Mouse (Mus musculus) stomach, postnatal 0 days (tissue): ENCODE results near the gene Larp7. TPM values are rescaled to one million over a fixed set of nuclear protein-coding genes. Genes with fewer than 3 reads are reported as not detected.

Experiments used
- ATAC-seq: fragments of 200-750 bp; cut with Nextera tagmentation; 2 replicates; pipeline ENCODE4 v1.8.0; 2017; ENCODE audit not compliant: low FRiP score, low TSS enrichment
- DNase-seq: peaks from one replicate; pipeline ENCODE4 v3.0.0-alpha.2; 2016; ENCODE audit warnings: low spot score
- H3K27ac ChIP-seq: fragments of 300-500 bp; sonication (generic); replicated peaks from 2 replicates; pipeline ENCODE4 v1.5.1; 2014; ENCODE audit warnings: mild to moderate bottlenecking, control low read depth
- H3K27me3 ChIP-seq: fragments of 300-500 bp; sonication (generic); 2 replicates; pipeline ENCODE4 v1.6.1; 2014; ENCODE audit warnings: low read length; ENCODE audit not compliant: control insufficient read depth, insufficient read depth
- H3K36me3 ChIP-seq: fragments of 300-500 bp; sonication (generic); 2 replicates; pipeline ENCODE4 v1.6.1; 2014; ENCODE audit warnings: low read length, mixed read lengths; ENCODE audit not compliant: control insufficient read depth, insufficient read depth
- H3K4me1 ChIP-seq: fragments of 300-500 bp; sonication (generic); replicated peaks from 2 replicates; pipeline ENCODE4 v1.6.1; 2014; ENCODE audit warnings: antibody characterized with exemption; ENCODE audit not compliant: control insufficient read depth, insufficient read depth
- H3K4me2 ChIP-seq: fragments of 300-500 bp; sonication (generic); replicated peaks from 2 replicates; pipeline ENCODE4 v1.6.1; 2014; ENCODE audit warnings: low read depth, mild to moderate bottlenecking, control low read depth, moderate library complexity
- H3K4me3 ChIP-seq: fragments of 300-500 bp; sonication (generic); 2 replicates; pipeline ENCODE4 v1.5.1; 2014; ENCODE audit warnings: low read depth, low read length, control low read depth
- H3K9ac ChIP-seq: fragments of 300-500 bp; sonication (generic); 2 replicates; pipeline ENCODE4 v1.6.1; 2014; ENCODE audit warnings: mild to moderate bottlenecking, low read length, control low read depth, mixed read lengths
- H3K9me3 ChIP-seq: fragments of 300-500 bp; sonication (generic); 2 replicates; pipeline ENCODE4 v1.6.1; 2016; ENCODE audit warnings: low read length; ENCODE audit not compliant: control insufficient read depth
- CTCF ChIP-seq: IDR thresholded peaks from 2 replicates; pipeline ENCODE4 v1.5.1; 2016; ENCODE audit warnings: antibody characterized with exemption, low read depth, mild to moderate bottlenecking, moderate library complexity
- EP300 ChIP-seq: optimal IDR thresholded peaks from 2 replicates; pipeline ENCODE3; 2016; ENCODE audit warnings: antibody characterized with exemption
- WGBS: fragments of 180-500 bp; shearing (Covaris S2); extraction: QIAGEN DNeasy Blood & Tissue Kit; methylation state at CpG from one replicate; pipeline ENCODE4 v1.1.7; 2014; 5-methylcytosine and 5-hydroxymethylcytosine counted together
- polyA plus RNA-seq: library from polyadenylated mRNA; unstranded; fragments of >200 nt; fragmentation: Nextera tagmentation; extraction: Ambion mirVana; gene quantifications from 2 replicates; pipeline ENCODE4 v1.2.1, GENCODE M21; 2015

The Larp7 gene
- polyA plus RNA-seq, 1 experiment from 2014 or later: 23.3 TPM

- H3K9ac ChIP-seq: no peak overlapping the region
- no peak overlapping the region for H3K4me2 ChIP-seq
- H3K4me3 ChIP-seq: no peak overlapping the region
- TF ChIP-seq CTCF (peak; percentile 23), EP300 (no peak)
- ATAC-seq (no peak), DNase-seq (no peak)
- no peaks in the 10 kb centered on the region for H3K9me3 ChIP-seq
- WGBS: 44% methylated on average over 10 of the region's 10 CpGs
- no peaks in the 10 kb centered on the region for H3K27me3 ChIP-seq
- H3K36me3 ChIP-seq: no peaks in the 10 kb centered on the region
- no peak overlapping the region for H3K27ac ChIP-seq
- H3K4me1 ChIP-seq: no peaks in the 10 kb centered on the region
Measured at GRCm38 (mm10) chr3:127521156-127521555, 32.0 kb downstream of the Larp7 start.

GRCm38 (mm10) chr3:127520300-127520699 is 32.8 kb downstream of the Larp7 start:
- Histone ChIP-seq H3K4me1 (no peaks in the 10 kb centered on the region), H3K4me3 (no peak overlapping the region), H3K9me3 (no peaks in the 10 kb centered on the region), H3K27ac (no peak overlapping the region), H3K27me3 (no peaks in the 10 kb centered on the region), H3K36me3 (no peaks in the 10 kb centered on the region), H3K4me2 (no peak overlapping the region), H3K9ac (no peak overlapping the region)
- DNase-seq (no peak), ATAC-seq (no peak)
- TF ChIP-seq CTCF (no peak), EP300 (no peak)
- 70% methylated on average over 6 of the region's 6 CpGs for WGBS

GRCm38 (mm10) chr3:127515251-127515650 is 37.9 kb downstream of the Larp7 start:
- Histone ChIP-seq H3K27ac (no peak overlapping the region), H3K4me3 (no peak overlapping the region), H3K4me1 (no peaks in the 10 kb centered on the region), H3K9ac (no peak overlapping the region), H3K9me3 (no peaks in the 10 kb centered on the region), H3K27me3 (no peaks in the 10 kb centered on the region), H3K4me2 (no peak overlapping the region), H3K36me3 (no peaks in the 10 kb centered on the region)
- no peak for ATAC-seq
- TF ChIP-seq EP300: no peak
- no peak for TF ChIP-seq CTCF
- WGBS: 86% methylated on average over 1 of the region's 1 CpGs
- DNase-seq: no peak

- 82% methylated on average over 2 of the region's 2 CpGs for WGBS
- TF ChIP-seq CTCF: no peak
- TF ChIP-seq EP300: no peak
- H3K36me3 ChIP-seq: no peaks in the 10 kb centered on the region
- DNase-seq (no peak), ATAC-seq (no peak)
- no peak overlapping the region for H3K9ac ChIP-seq
- H3K27me3 ChIP-seq: no peaks in the 10 kb centered on the region
- no peaks in the 10 kb centered on the region for H3K4me1 ChIP-seq
- no peak overlapping the region for H3K27ac ChIP-seq
- no peak overlapping the region for H3K4me3 ChIP-seq
- no peak overlapping the region for H3K4me2 ChIP-seq
- H3K9me3 ChIP-seq: no peaks in the 10 kb centered on the region
Measured at GRCm38 (mm10) chr3:127513699-127514098, 39.5 kb downstream of the Larp7 start.

GRCm38 (mm10) chr3:127512794-127513335 is 40.3 kb downstream of the Larp7 start:
- H3K27me3 ChIP-seq: no peaks in the 10 kb centered on the region
- no peak overlapping the region for H3K27ac ChIP-seq
- no peak overlapping the region for H3K4me2 ChIP-seq
- no peak overlapping the region for H3K4me3 ChIP-seq
- TF ChIP-seq CTCF (no peak), EP300 (no peak)
- DNase-seq (no peak), ATAC-seq (no peak)
- 78% methylated on average over 15 of the region's 15 CpGs for WGBS
- H3K9me3 ChIP-seq: no peaks in the 10 kb centered on the region
- no peak overlapping the region for H3K9ac ChIP-seq
- no peaks in the 10 kb centered on the region for H3K4me1 ChIP-seq
- no peaks in the 10 kb centered on the region for H3K36me3 ChIP-seq

GRCm38 (mm10) chr3:127511786-127512746 is 41.1 kb downstream of the Larp7 start:
- no peaks in the 10 kb centered on the region for H3K27me3 ChIP-seq
- H3K27ac ChIP-seq: no peak overlapping the region
- TF ChIP-seq CTCF: no peak
- TF ChIP-seq EP300: no peak
- DNase-seq: no peak
- no peaks in the 10 kb centered on the region for H3K4me1 ChIP-seq
- 81% methylated on average over 12 of the region's 12 CpGs for WGBS
- ATAC-seq: no peak
- H3K4me3 ChIP-seq: no peak overlapping the region
- no peak overlapping the region for H3K9ac ChIP-seq
- H3K4me2 ChIP-seq: no peak overlapping the region
- no peaks in the 10 kb centered on the region for H3K9me3 ChIP-seq
- no peaks in the 10 kb centered on the region for H3K36me3 ChIP-seq
